Mouse (Mus musculus) midbrain, embryonic 14.5 days (tissue): ENCODE measurements around the gene Elavl3. TPM values are rescaled to one million over a fixed set of nuclear protein-coding genes. Genes with fewer than 3 reads are reported as not detected.

ENCODE experiments used
- ATAC-seq: fragments of 200-750 bp; cut with Nextera tagmentation; 2 replicates; pipeline ENCODE4 v1.8.0; 2017; ENCODE audit warnings: moderate number of reproducible peaks, moderate library complexity; ENCODE audit not compliant: low FRiP score, low TSS enrichment
- DNase-seq: peaks from one replicate; pipeline ENCODE4 v3.0.0-alpha.2; 2015
- H3K27ac ChIP-seq: fragments of 300-500 bp; sonication (generic); replicated peaks from 2 replicates; pipeline ENCODE4 v1.5.1; 2014; ENCODE audit warnings: mild to moderate bottlenecking, low read depth, low read length, moderate library complexity
- H3K27me3 ChIP-seq: fragments of 300-500 bp; sonication (generic); 2 replicates; pipeline ENCODE4 v1.6.1; 2014; ENCODE audit warnings: low read length, control low read depth, mixed read lengths; ENCODE audit not compliant: control insufficient read depth, insufficient read depth
- H3K36me3 ChIP-seq: fragments of 300-500 bp; sonication (generic); 2 replicates; pipeline ENCODE4 v1.6.1; 2014; ENCODE audit warnings: low read length, control low read depth; ENCODE audit not compliant: control insufficient read depth, insufficient read depth
- H3K4me1 ChIP-seq: fragments of 300-500 bp; sonication (generic); 2 replicates; pipeline ENCODE4 v1.6.1; 2014; ENCODE audit warnings: mild to moderate bottlenecking, antibody characterized with exemption, low read length, control low read depth; ENCODE audit not compliant: control insufficient read depth, insufficient read depth
- H3K4me2 ChIP-seq: fragments of 300-500 bp; sonication (generic); 2 replicates; pipeline ENCODE4 v1.6.1; 2014; ENCODE audit warnings: mild to moderate bottlenecking, low read length, moderate library complexity
- H3K4me3 ChIP-seq: fragments of 300-500 bp; sonication (generic); replicated peaks from 2 replicates; pipeline ENCODE4 v1.5.1; 2014; ENCODE audit warnings: low read depth, low read length
- H3K9ac ChIP-seq: fragments of 300-500 bp; sonication (generic); replicated peaks from 2 replicates; pipeline ENCODE4 v1.6.1; 2014; ENCODE audit warnings: mild to moderate bottlenecking, low read length, moderate library complexity
- H3K9me3 ChIP-seq: fragments of 300-500 bp; sonication (generic); 2 replicates; pipeline ENCODE4 v1.6.1; 2016; ENCODE audit warnings: low read length, control low read depth, mixed read lengths; ENCODE audit not compliant: control insufficient read depth
- WGBS: fragments of 180-500 bp; shearing (Covaris S2); extraction: QIAGEN DNeasy Blood & Tissue Kit; methylation state at CpG from one replicate; pipeline ENCODE4 v1.1.7; 2014; 5-methylcytosine and 5-hydroxymethylcytosine counted together
- polyA plus RNA-seq: library from polyadenylated mRNA; unstranded; fragments of >200 nt; fragmentation: Nextera tagmentation; extraction: Ambion mirVana; gene quantifications from 2 replicates; pipeline ENCODE4 v1.2.1, GENCODE M21; 2014

Gene Elavl3
- polyA plus RNA-seq, 1 experiment from 2014 or later, result 137 TPM

- ATAC-seq (no peak), DNase-seq (no peak)
- H3K36me3 ChIP-seq, result no peaks in the 10 kb centered on the region
- no peak overlapping the region for H3K9ac ChIP-seq
- H3K4me1 ChIP-seq, result no peaks in the 10 kb centered on the region
- H3K9me3 ChIP-seq, result no peaks in the 10 kb centered on the region
- H3K27me3 ChIP-seq, result no peaks in the 10 kb centered on the region
- H3K27ac ChIP-seq, result no peak overlapping the region
- 79% methylated on average over 6 of the region's 6 CpGs for WGBS
- no peak overlapping the region for H3K4me2 ChIP-seq
- H3K4me3 ChIP-seq, result no peak overlapping the region
These were observed 82.9 kb downstream of the Elavl3 start for GRCm38 (mm10) chr9:21968883-21969282.

Other genes starting within 250 kb of the Elavl3 start
- 0.34 TPM in 1 of 2 replicates, not detected in the other for gene Angptl8, start 216.5 kb downstream of the Elavl3 start, polyA plus RNA-seq
- gene Dock6, start 199.4 kb downstream of the Elavl3 start, polyA plus RNA-seq, result 7.2 and 12.7 TPM in 2 replicates
- gene Rab3d, start 133.8 kb downstream of the Elavl3 start, polyA plus RNA-seq, result 9.8 and 10.2 TPM in 2 replicates
- 5.7 and 7.7 TPM in 2 replicates for gene Ccdc159, start 124.6 kb downstream of the Elavl3 start, polyA plus RNA-seq
- 42.2 and 51.8 TPM in 2 replicates for gene Tmem205, start 124.5 kb downstream of the Elavl3 start, polyA plus RNA-seq
- 91.3 and 92.2 TPM in 2 replicates for gene Plppr2, start 115.0 kb downstream of the Elavl3 start, polyA plus RNA-seq
- 21.5 and 22.8 TPM in 2 replicates for gene Swsap1, start 96.3 kb downstream of the Elavl3 start, polyA plus RNA-seq
- gene Epor, start 88.5 kb downstream of the Elavl3 start, polyA plus RNA-seq, result 0.65 and 2.0 TPM in 2 replicates
- 0.53 and 0.68 TPM in 2 replicates for gene Rgl3, start 62.6 kb downstream of the Elavl3 start, polyA plus RNA-seq
- gene Ccdc151, start 49.4 kb downstream of the Elavl3 start, polyA plus RNA-seq, result 4.5 and 4.6 TPM in 2 replicates
- gene Prkcsh, start 49.2 kb downstream of the Elavl3 start, polyA plus RNA-seq, result 70.6 and 73.2 TPM in 2 replicates
- not detected in 2 replicates for gene Gm49318, start 19.2 kb upstream of the Elavl3 start, polyA plus RNA-seq
- 14.7 and 18.1 TPM in 2 replicates for gene Zfp653, start 19.4 kb upstream of the Elavl3 start, polyA plus RNA-seq
- 45.6 and 48.5 TPM in 2 replicates for gene Ecsit, start 33.4 kb upstream of the Elavl3 start, polyA plus RNA-seq
- 0.58 and 0.61 TPM in 2 replicates for gene Cnn1, start 47.2 kb upstream of the Elavl3 start, polyA plus RNA-seq
- 182 and 196 TPM in 2 replicates for gene Elof1, start 65.1 kb upstream of the Elavl3 start, polyA plus RNA-seq
- 0.79 TPM in 1 of 2 replicates, not detected in the other for gene Acp5, start 83.7 kb upstream of the Elavl3 start, polyA plus RNA-seq
- gene Pigyl, start 104.8 kb upstream of the Elavl3 start, polyA plus RNA-seq, result 94.1 and 96.4 TPM in 2 replicates
- 0.07 and 0.55 TPM in 2 replicates for gene Zfp872, start 136.1 kb upstream of the Elavl3 start, polyA plus RNA-seq
- gene Zfp809, start 173.7 kb upstream of the Elavl3 start, polyA plus RNA-seq, result 9.0 and 11.0 TPM in 2 replicates
- 13.8 and 14.0 TPM in 2 replicates for gene Zfp599, start 207.9 kb upstream of the Elavl3 start, polyA plus RNA-seq